Mouse (Mus musculus) lung, embryonic 16.5 days (tissue): ENCODE results near the gene Gm5134. TPM values are rescaled to one million over a fixed set of nuclear protein-coding genes. Genes with fewer than 3 reads are reported as not detected.

Experiments
- microRNA-seq: library from miRNA; unstranded; fragments of <30 nt; microRNA quantifications from one replicate; pipeline ENCODE4, GENCODE M21; 2016
- polyA plus RNA-seq: library from polyadenylated mRNA; unstranded; fragments of >200 nt; fragmentation: Nextera tagmentation; extraction: Ambion mirVana; gene quantifications from 2 replicates; pipeline ENCODE4 v1.2.1, GENCODE M21; 2015

Gm5134 gene
- polyA plus RNA-seq, 1 experiment from 2014 or later: not detected

Small RNAs within 50 kb of the gene (microRNA-seq; reads per million reads assigned to microRNA genes)
- not detected for gene Mir6409

Other genes starting within 250 kb of the Gm5134 start
- gene Cabin1, start 190.2 kb upstream of the Gm5134 start, polyA plus RNA-seq: 39.7 and 48.8 TPM in 2 replicates
- gene Ddt, start 181.1 kb upstream of the Gm5134 start, polyA plus RNA-seq: 69.0 and 74.3 TPM in 2 replicates
- gene Gm20441, start 173.6 kb upstream of the Gm5134 start, polyA plus RNA-seq: 0.41 and 0.65 TPM in 2 replicates
- gene Gstt3, start 173.1 kb upstream of the Gm5134 start, polyA plus RNA-seq: 34.2 and 36.4 TPM in 2 replicates
- 36.2 and 42.8 TPM in 2 replicates for gene Gstt1, start 155.9 kb upstream of the Gm5134 start, polyA plus RNA-seq
- not detected in 2 replicates for gene Gstt4, start 132.0 kb upstream of the Gm5134 start, polyA plus RNA-seq
- gene Gstt2, start 117.1 kb upstream of the Gm5134 start, polyA plus RNA-seq: 51.9 and 60.7 TPM in 2 replicates
- 1,432 and 1,479 TPM in 2 replicates for gene Mif, start 94.3 kb upstream of the Gm5134 start, polyA plus RNA-seq
- gene Derl3, start 61.1 kb upstream of the Gm5134 start, polyA plus RNA-seq: 2.3 and 3.5 TPM in 2 replicates
- gene Smarcb1, start 32.9 kb upstream of the Gm5134 start, polyA plus RNA-seq: 191 and 197 TPM in 2 replicates
- 68.7 and 70.0 TPM in 2 replicates for gene Chchd10, start 21.4 kb upstream of the Gm5134 start, polyA plus RNA-seq
- gene Mmp11, start 18.0 kb upstream of the Gm5134 start, polyA plus RNA-seq: 74.1 and 77.1 TPM in 2 replicates
- 0.97 and 1.0 TPM in 2 replicates for gene Gm867, start 13.8 kb upstream of the Gm5134 start, polyA plus RNA-seq
- 0.60 and 1.0 TPM in 2 replicates for gene Vpreb3, start 11.5 kb upstream of the Gm5134 start, polyA plus RNA-seq
- gene Zfp280b, start 78.1 kb downstream of the Gm5134 start, polyA plus RNA-seq: 18.6 TPM in 2 replicates
- gene Slc5a4b, start 156.4 kb downstream of the Gm5134 start, polyA plus RNA-seq: not detected in 2 replicates
- gene Slc5a4a, start 192.9 kb downstream of the Gm5134 start, polyA plus RNA-seq: not detected in 2 replicates